Mouse (Mus musculus) lung, postnatal 0 days (tissue): ENCODE data around the gene Pxdn.

Source experiments
- CTCF ChIP-seq: IDR thresholded peaks from 2 replicates; pipeline ENCODE4 v1.5.1; 2016; ENCODE audit warnings: antibody characterized with exemption, mild to moderate bottlenecking
- EP300 ChIP-seq: IDR thresholded peaks from 2 replicates; pipeline ENCODE4 v1.6.1; 2016; ENCODE audit warnings: antibody characterized with exemption, mild to moderate bottlenecking, control low read depth

DNA sequence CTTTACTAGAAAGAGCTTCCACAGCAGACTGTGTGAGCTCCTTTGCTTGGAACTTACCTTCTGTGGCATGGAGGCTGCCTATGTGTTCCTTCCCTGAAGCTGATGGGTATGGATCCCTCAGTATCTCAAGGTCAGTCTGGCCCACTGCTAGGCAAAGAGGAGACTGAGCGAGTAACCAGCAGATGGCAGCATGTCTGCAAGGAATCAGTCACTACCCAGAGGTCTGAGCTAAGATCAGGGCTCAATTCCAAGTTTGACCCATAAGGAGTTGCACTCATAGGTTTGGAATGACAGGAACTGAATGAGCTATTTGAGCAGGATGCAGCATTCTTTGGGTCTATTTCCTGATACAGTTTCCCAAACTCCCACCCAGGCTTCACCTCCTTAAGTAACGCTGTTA lies 30.4 kb upstream of the Pxdn start:
- TF ChIP-seq CTCF (peak; percentile 92), EP300 (no peak; the same call in 1 of the 2 replicates)
